Mouse (Mus musculus) spleen, postnatal 14 days (tissue): ENCODE measurements at regions not wholly inside any gene's neighbourhood (a gene's known extent, or its start where the extent isn't known, plus 50 kb on each side); places are given as distances from the start of the nearest gene placed in this dataset.

Source experiments
- DNase-seq, 2 experiments: peaks; one replicate each; pipeline ENCODE4 v3.0.0; 2021 to 2022; ENCODE audit warnings: low spot score in 2 of 2

GRCm38 (mm10) chr17:10079853-10080650 is 239.6 kb downstream of the Qk start:
- no peak for DNase-seq

- no peak for DNase-seq
These were observed 240.9 kb downstream of the Qk start for GRCm38 (mm10) chr17:10078536-10079319.

GRCm38 (mm10) chr17:10073301-10073700 is 246.4 kb downstream of the Qk start:
- DNase-seq: no peak

GRCm38 (mm10) chr17:10069251-10069650 is 250.4 kb downstream of the Qk start:
- DNase-seq: no peak

- DNase-seq: no peak
These were observed 254.5 kb downstream of the Qk start for GRCm38 (mm10) chr17:10065131-10065530.

- no peak for DNase-seq
These were observed 257.0 kb downstream of the Qk start for GRCm38 (mm10) chr17:10062546-10063100.

GRCm38 (mm10) chr17:10057736-10058135 is 261.9 kb downstream of the Qk start:
- no peak for DNase-seq

- DNase-seq: no peak
These were observed 263.6 kb downstream of the Qk start for GRCm38 (mm10) chr17:10056096-10056495.

- no peak for DNase-seq
These were observed 265.3 kb downstream of the Qk start for GRCm38 (mm10) chr17:10054375-10054774.

- no peak for DNase-seq
These were observed 275.3 kb downstream of the Qk start for GRCm38 (mm10) chr17:10044336-10044735.

- no peak for DNase-seq
These were observed 277.5 kb downstream of the Qk start for GRCm38 (mm10) chr17:10042042-10042652.

- DNase-seq: no peak
These were observed 278.7 kb downstream of the Qk start for GRCm38 (mm10) chr17:10040951-10041359.

GRCm38 (mm10) chr17:10040375-10040774 is 279.3 kb downstream of the Qk start:
- no peak for DNase-seq

GRCm38 (mm10) chr17:10037799-10038445 is 281.7 kb downstream of the Qk start:
- no peak for DNase-seq

- DNase-seq: no peak
These were observed 286.1 kb downstream of the Qk start for GRCm38 (mm10) chr17:10033510-10033909.

GRCm38 (mm10) chr17:10031033-10031432 is 288.6 kb downstream of the Qk start:
- no peak for DNase-seq

- no peak for DNase-seq
These were observed 292.9 kb downstream of the Qk start for GRCm38 (mm10) chr17:10026770-10027169.

- DNase-seq: no peak
These were observed 294.4 kb downstream of the Qk start for GRCm38 (mm10) chr17:10025212-10025611.

GRCm38 (mm10) chr17:10024323-10024722 is 295.3 kb downstream of the Qk start:
- DNase-seq: no peak

- no peak for DNase-seq
These were observed 307.5 kb downstream of the Qk start for GRCm38 (mm10) chr17:10012161-10012560.

- no peak for DNase-seq
These were observed 307.9 kb downstream of the Qk start for GRCm38 (mm10) chr17:10011728-10012127.
